Mouse (Mus musculus): Measurements from ENCODE around the gene Ormdl2. TPM values are rescaled to one million over a fixed set of nuclear protein-coding genes. Genes with fewer than 3 reads are reported as not detected.

The Ormdl2 gene
- polyA plus RNA-seq, 1 experiment from 2014 or later, result 76.6 TPM

DNA sequence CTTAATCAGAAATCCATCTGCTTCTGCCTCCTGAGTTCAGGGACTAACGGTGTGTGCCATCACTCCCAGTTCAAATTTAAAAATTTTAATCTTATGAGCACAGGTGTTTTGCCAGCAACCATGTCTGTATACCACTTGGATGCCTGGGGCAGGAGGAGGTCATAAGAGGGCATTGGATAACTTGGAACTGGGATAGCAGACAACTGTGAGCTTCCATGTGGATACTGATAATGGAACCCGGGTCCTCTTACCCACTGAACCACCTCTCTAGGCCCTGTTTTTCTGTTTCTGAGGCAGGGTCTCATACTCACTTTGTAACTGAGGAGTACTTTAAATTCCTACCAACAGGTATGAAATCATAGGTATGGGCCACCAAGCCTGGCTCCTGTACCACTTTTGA is 43.0 kb downstream of the Ormdl2 start:
- Histone ChIP-seq H3K9ac (replicated peaks; ENCODE audit: low read depth, low read length) (no peak overlapping the region), H3K36me3 (ENCODE audit: control insufficient read depth, insufficient read depth, low read length) (no peaks in the 10 kb centered on the region), H3K4me3 (ENCODE audit: low read depth, low read length) (no peak overlapping the region), H3K9me3 (ENCODE audit: control insufficient read depth, low read depth, low read length) (no peaks in the 10 kb centered on the region), H3K4me2 (replicated peaks; ENCODE audit: low read depth, low read length) (no peak overlapping the region), H3K4me1 (ENCODE audit: control insufficient read depth, insufficient read depth, low read length) (peaks cover 10% of the 10 kb centered on the region), H3K27me3 (ENCODE audit: control insufficient read depth, insufficient read depth, low read length) (no peaks in the 10 kb centered on the region), H3K27ac (ENCODE audit: low read length) (peak overlapping the region; percentile 62; the same call in 1 of the 2 replicates)
- 92% methylated on average over 2 of the region's 2 CpGs for WGBS
- no peak for ATAC-seq (ENCODE audit: insufficient number of reproducible peaks, insufficient read depth, low FRiP score, low read depth)

DNA sequence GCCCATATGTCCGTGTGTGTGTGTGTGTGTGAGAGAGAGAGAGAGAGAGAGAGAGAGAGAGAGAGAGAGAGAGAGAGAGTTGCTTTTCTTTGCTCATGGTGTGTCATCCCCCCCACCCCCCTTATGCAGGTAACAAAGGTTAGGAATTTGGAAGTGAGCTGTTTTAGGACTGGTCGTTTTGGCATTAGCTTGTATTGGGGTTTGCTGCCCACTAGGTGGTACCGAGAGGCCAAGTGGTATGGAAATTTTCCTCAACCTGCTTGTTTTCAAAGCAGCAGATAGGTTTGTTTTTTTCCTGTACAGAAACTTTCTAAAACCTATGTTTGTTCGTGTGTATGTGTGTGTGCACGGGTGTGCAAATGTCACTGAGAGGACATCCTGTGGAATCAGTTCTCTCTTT is 47.8 kb downstream of the Ormdl2 start:
- Histone ChIP-seq H3K9me3 (ENCODE audit: control insufficient read depth, low read depth, low read length) (no peaks in the 10 kb centered on the region), H3K27ac (ENCODE audit: low read length) (no peak overlapping the region), H3K27me3 (ENCODE audit: control insufficient read depth, insufficient read depth, low read length) (no peaks in the 10 kb centered on the region), H3K4me1 (ENCODE audit: control insufficient read depth, insufficient read depth, low read length) (peaks cover 5% of the 10 kb centered on the region; the same call in 1 of the 2 replicates), H3K4me2 (replicated peaks; ENCODE audit: low read depth, low read length) (no peak overlapping the region), H3K36me3 (ENCODE audit: control insufficient read depth, insufficient read depth, low read length) (no peaks in the 10 kb centered on the region), H3K9ac (replicated peaks; ENCODE audit: low read depth, low read length) (no peak overlapping the region), H3K4me3 (ENCODE audit: low read depth, low read length) (no peak overlapping the region)
- 28% methylated on average over 5 of the region's 5 CpGs for WGBS
- no peak for ATAC-seq (ENCODE audit: insufficient number of reproducible peaks, insufficient read depth, low FRiP score, low read depth)

DNA sequence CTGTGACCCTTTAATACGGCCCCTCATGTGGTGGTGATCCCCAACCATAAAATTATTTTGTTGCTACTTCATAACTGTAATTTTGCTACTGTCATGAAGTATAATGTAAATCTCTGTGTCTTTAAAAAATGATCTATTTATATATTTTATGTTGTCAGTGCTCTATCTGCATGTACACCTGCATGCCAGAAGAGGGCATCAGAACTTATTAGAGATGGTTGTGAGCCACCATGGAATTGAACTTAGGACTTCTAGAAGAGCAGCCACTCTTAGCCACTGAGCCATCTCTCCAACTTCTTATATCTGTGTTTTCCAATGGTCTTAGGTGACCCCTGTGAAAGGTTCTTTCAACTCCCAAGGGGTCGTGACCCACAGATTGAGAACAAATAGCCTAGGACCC is 48.5 kb downstream of the Ormdl2 start:
- WGBS, result 72% methylated on average over 2 of the region's 2 CpGs

More for the DNA sequence above, 48.5 kb downstream of the Ormdl2 start:
- H3K27ac ChIP-seq (ENCODE audit: low read length), result no peak overlapping the region
- H3K27me3 ChIP-seq (ENCODE audit: control insufficient read depth, insufficient read depth, low read length), result no peaks in the 10 kb centered on the region
- no peak overlapping the region for H3K9ac ChIP-seq (replicated peaks; ENCODE audit: low read depth, low read length)
- no peaks in the 10 kb centered on the region for H3K9me3 ChIP-seq (ENCODE audit: control insufficient read depth, low read depth, low read length)
- ATAC-seq (ENCODE audit: insufficient number of reproducible peaks, insufficient read depth, low FRiP score, low read depth), result no peak
- H3K4me1 ChIP-seq (ENCODE audit: control insufficient read depth, insufficient read depth, low read length), result no peaks in the 10 kb centered on the region
- H3K36me3 ChIP-seq (ENCODE audit: control insufficient read depth, insufficient read depth, low read length), result no peaks in the 10 kb centered on the region
- H3K4me2 ChIP-seq (replicated peaks; ENCODE audit: low read depth, low read length), result no peak overlapping the region
- H3K4me3 ChIP-seq (ENCODE audit: low read depth, low read length), result no peak overlapping the region

Other genes starting within 250 kb of the Ormdl2 start
- 27.1 TPM in 2 replicates for gene Erbb3, start 232.0 kb downstream of the Ormdl2 start, polyA plus RNA-seq (2014; fragmentation: Nextera tagmentation; extraction: Ambion mirVana)
- gene Rps26, start 194.9 kb downstream of the Ormdl2 start, polyA plus RNA-seq (2014; fragmentation: Nextera tagmentation; extraction: Ambion mirVana), result 1,148 and 1,216 TPM in 2 replicates
- 3.5 and 4.9 TPM in 2 replicates for gene Ikzf4, start 175.7 kb downstream of the Ormdl2 start, polyA plus RNA-seq (2014; fragmentation: Nextera tagmentation; extraction: Ambion mirVana)
- 14.6 and 16.3 TPM in 2 replicates for gene Suox, start 147.6 kb downstream of the Ormdl2 start, polyA plus RNA-seq (2014; fragmentation: Nextera tagmentation; extraction: Ambion mirVana)
- gene Rab5b, start 125.4 kb downstream of the Ormdl2 start, polyA plus RNA-seq (2014; fragmentation: Nextera tagmentation; extraction: Ambion mirVana), result 65.9 and 70.7 TPM in 2 replicates
- 1.7 and 2.3 TPM in 2 replicates for gene Pmel, start 117.5 kb downstream of the Ormdl2 start, polyA plus RNA-seq (2014; fragmentation: Nextera tagmentation; extraction: Ambion mirVana)
- gene Cdk2, start 116.6 kb downstream of the Ormdl2 start, polyA plus RNA-seq (2014; fragmentation: Nextera tagmentation; extraction: Ambion mirVana), result 90.3 and 92.1 TPM in 2 replicates
- gene Dgka, start 76.8 kb downstream of the Ormdl2 start, polyA plus RNA-seq (2014; fragmentation: Nextera tagmentation; extraction: Ambion mirVana), result 17.5 and 17.9 TPM in 2 replicates
- gene Pym1, start 73.8 kb downstream of the Ormdl2 start, polyA plus RNA-seq (2014; fragmentation: Nextera tagmentation; extraction: Ambion mirVana), result 37.2 and 38.7 TPM in 2 replicates
- gene Mmp19, start 30.7 kb downstream of the Ormdl2 start, polyA plus RNA-seq (2014; fragmentation: Nextera tagmentation; extraction: Ambion mirVana), result 0.78 and 1.2 TPM in 2 replicates
- gene Dnajc14, start 17.6 kb downstream of the Ormdl2 start, polyA plus RNA-seq (2014; fragmentation: Nextera tagmentation; extraction: Ambion mirVana), result 40.0 and 40.2 TPM in 2 replicates
- 17.2 and 19.3 TPM in 2 replicates for gene Tmem198b, start 17.3 kb downstream of the Ormdl2 start, polyA plus RNA-seq (2014; fragmentation: Nextera tagmentation; extraction: Ambion mirVana)
- 204 and 209 TPM in 2 replicates for gene Sarnp, start 4.3 kb downstream of the Ormdl2 start, polyA plus RNA-seq (2014; fragmentation: Nextera tagmentation; extraction: Ambion mirVana)
- gene Gdf11, start 70.1 kb upstream of the Ormdl2 start, polyA plus RNA-seq (2014; fragmentation: Nextera tagmentation; extraction: Ambion mirVana), result 4.2 and 4.6 TPM in 2 replicates
- 663 and 664 TPM in 2 replicates for gene Cd63, start 79.3 kb upstream of the Ormdl2 start, polyA plus RNA-seq (2014; fragmentation: Nextera tagmentation; extraction: Ambion mirVana)
- 14.9 and 17.1 TPM in 2 replicates for gene Rdh5, start 101.2 kb upstream of the Ormdl2 start, polyA plus RNA-seq (2014; fragmentation: Nextera tagmentation; extraction: Ambion mirVana)
- gene Bloc1s1, start 102.4 kb upstream of the Ormdl2 start, polyA plus RNA-seq (2014; fragmentation: Nextera tagmentation; extraction: Ambion mirVana), result 222 and 236 TPM in 2 replicates
- 2.6 and 4.4 TPM in 2 replicates for gene Itga7, start 112.2 kb upstream of the Ormdl2 start, polyA plus RNA-seq (2014; fragmentation: Nextera tagmentation; extraction: Ambion mirVana)
- gene Mettl7b, start 139.3 kb upstream of the Ormdl2 start, polyA plus RNA-seq (2014; fragmentation: Nextera tagmentation; extraction: Ambion mirVana), result 0.35 TPM in 1 of 2 replicates, not detected in the other
- gene Olfr9, start 167.8 kb upstream of the Ormdl2 start, polyA plus RNA-seq (2014; fragmentation: Nextera tagmentation; extraction: Ambion mirVana), result not detected in 2 replicates
- gene Olfr763, start 189.1 kb upstream of the Ormdl2 start, polyA plus RNA-seq (2014; fragmentation: Nextera tagmentation; extraction: Ambion mirVana), result not detected in 2 replicates
- not detected in 2 replicates for gene Olfr764-ps1, start 218.3 kb upstream of the Ormdl2 start, polyA plus RNA-seq (2014; fragmentation: Nextera tagmentation; extraction: Ambion mirVana)
- not detected in 2 replicates for gene Olfr765, start 228.4 kb upstream of the Ormdl2 start, polyA plus RNA-seq (2014; fragmentation: Nextera tagmentation; extraction: Ambion mirVana)
- not detected in 2 replicates for gene Olfr766-ps1, start 247.3 kb upstream of the Ormdl2 start, polyA plus RNA-seq (2014; fragmentation: Nextera tagmentation; extraction: Ambion mirVana)

Data from stomach, embryonic 14.5 days (tissue).